ENCODE assay signal across 26 mouse cellular contexts in the genomic region with DNA sequence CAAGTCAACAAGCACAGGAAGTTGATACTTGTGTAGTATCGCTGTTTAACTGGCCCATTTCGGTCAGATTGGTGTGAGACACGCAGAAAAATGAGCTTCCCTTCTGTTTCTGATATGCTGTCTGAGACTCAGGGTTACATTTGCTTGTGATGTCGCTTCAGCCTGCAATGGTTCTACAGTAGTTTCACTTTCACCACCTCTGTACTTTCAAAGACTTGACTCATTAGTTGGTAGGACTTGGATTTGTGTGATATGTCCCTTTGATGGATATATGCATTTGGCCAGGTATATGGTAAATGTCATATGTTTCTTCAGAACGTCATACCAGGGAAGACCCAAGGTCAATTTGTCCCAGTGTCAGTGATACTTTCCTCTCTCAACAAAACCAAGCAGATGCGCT. TPM values are rescaled to one million over a fixed set of nuclear protein-coding genes. Genes with fewer than 3 reads are reported as not detected.
DNase-seq lines count a peak whose midpoint lies in the region; ATAC-seq and TF ChIP-seq lines count a peak whose summit lies in the region.
"Had no signal": no experiment of that assay in that cellular context is flagged by ENCODE, and none has a peak within 500 bp of the region (broad histone marks: within the 10 kb centered on the region; RNA-seq: fewer than 3 reads in every experiment).

No protein-coding gene starts in this region.

- H3K9me3 ChIP-seq in liver, embryonic 12.5 days (replicated peaks), result no peaks in the 10 kb centered on the region
- H3K9me3 ChIP-seq in intestine, embryonic 16.5 days (ENCODE audit: control insufficient read depth, low read length), result no peaks in the 10 kb centered on the region
- H3K9me3 ChIP-seq: forebrain, embryonic 13.5 days; heart, embryonic 10.5 days; heart, embryonic 15.5 days; hindbrain, embryonic 12.5 days; limb, embryonic 12.5 days; lung, embryonic 15.5 days; megakaryocyte, embryonic 14.5 days; midbrain, embryonic 12.5 days; neural tube, embryonic 13.5 days had no signal

- no peak overlapping the region for H3K4me3 ChIP-seq in liver, adult 2 months (ENCODE audit: insufficient read depth, low read depth, low read length)
- no peak overlapping the region for H3K4me3 ChIP-seq in liver, embryonic 12.5 days
- H3K4me3 ChIP-seq in intestine, embryonic 16.5 days (ENCODE audit: low read length), result no peak overlapping the region
- H3K4me3 ChIP-seq: erythroblast, embryonic 14.5 days; forebrain, embryonic 13.5 days; heart, embryonic 10.5 days; heart, embryonic 15.5 days; hindbrain, embryonic 12.5 days; limb, embryonic 12.5 days; lung, embryonic 15.5 days; megakaryocyte, embryonic 14.5 days; midbrain, embryonic 12.5 days; myocyte; neural tube, embryonic 13.5 days had no signal

- no peaks in the 10 kb centered on the region for H3K27me3 ChIP-seq in liver, adult 2 months (ENCODE audit: control insufficient read depth, insufficient read depth, low read length)
- no peaks in the 10 kb centered on the region for H3K27me3 ChIP-seq in liver, embryonic 12.5 days (replicated peaks)
- no peaks in the 10 kb centered on the region for H3K27me3 ChIP-seq in intestine, embryonic 16.5 days (replicated peaks; ENCODE audit: control insufficient read depth, insufficient read depth, low read length)
- H3K27me3 ChIP-seq: forebrain, embryonic 13.5 days; heart, embryonic 15.5 days; hindbrain, embryonic 12.5 days; limb, embryonic 12.5 days; lung, embryonic 15.5 days; midbrain, embryonic 12.5 days; neural tube, embryonic 13.5 days had no signal

- TF ChIP-seq CTCF in liver, adult 2 months (IDR thresholded peaks at IDR 0.05; ENCODE audit: low read depth, low read length), result no peak

- ATAC-seq in liver, embryonic 12.5 days, result no peak
- peak; percentile 81 for ATAC-seq in activated CD4-positive, CD25-positive, alpha-beta regulatory T cell, adult 4 months
- ATAC-seq in intestine, embryonic 16.5 days, result 0 out of 2 replicates have a peak, but pooled peaks have one; percentile 22
- ATAC-seq: forebrain, embryonic 13.5 days had no signal

- H3K27ac ChIP-seq in liver, adult 2 months (replicated peaks; ENCODE audit: insufficient read depth, low read depth, low read length), result peak overlapping the region; percentile 61
- no peak overlapping the region for H3K27ac ChIP-seq in liver, embryonic 12.5 days
- H3K27ac ChIP-seq in intestine, embryonic 16.5 days (ENCODE audit: low read length), result no peak overlapping the region
- H3K27ac ChIP-seq: forebrain, embryonic 13.5 days; heart, embryonic 10.5 days; heart, embryonic 15.5 days; hindbrain, embryonic 12.5 days; limb, embryonic 12.5 days; liver, embryonic 14.5 days; lung, embryonic 15.5 days; midbrain, embryonic 12.5 days; neural tube, embryonic 13.5 days had no signal

- H3K79me2 ChIP-seq in liver, adult 2 months (ENCODE audit: control insufficient read depth, insufficient read depth, low read length), result no peaks in the 10 kb centered on the region

- DNase-seq in liver, adult 2 months (ENCODE audit: extremely low read depth, low read depth, low spot score), result peak; percentile 50
- no peak for DNase-seq in lung, postnatal 36 days
- no peak for DNase-seq in kidney, adult 9 months
- DNase-seq in heart, postnatal 10 days, result no peak
- DNase-seq: adrenal gland, postnatal 36 days; cerebellum, adult 18-20 months; cerebellum, postnatal 14 days; gastrocnemius, postnatal 14 days; heart, postnatal 36 days; kidney, postnatal 14 days; thymus, postnatal 14 days had no signal

- 63% methylated on average over 6 of the region's 6 CpGs for WGBS in liver, adult 2 months
- WGBS in liver, embryonic 12.5 days (ENCODE audit: insufficient replicate concordance), result 75% methylated on average over 6 of the region's 6 CpGs
- WGBS in intestine, embryonic 16.5 days, result 87% methylated on average over 6 of the region's 6 CpGs

- no peak overlapping the region for H3K4me2 ChIP-seq in liver, embryonic 12.5 days
- no peak overlapping the region for H3K4me2 ChIP-seq in intestine, embryonic 16.5 days (ENCODE audit: low read depth, low read length)
- H3K4me2 ChIP-seq: forebrain, embryonic 13.5 days; heart, embryonic 15.5 days; hindbrain, embryonic 12.5 days; limb, embryonic 12.5 days; lung, embryonic 15.5 days; midbrain, embryonic 12.5 days; neural tube, embryonic 13.5 days had no signal

- no peak overlapping the region for H3K9ac ChIP-seq in liver, adult 2 months (ENCODE audit: low read depth, low read length)
- no peak overlapping the region for H3K9ac ChIP-seq in liver, embryonic 12.5 days
- no peak overlapping the region for H3K9ac ChIP-seq in intestine, embryonic 16.5 days (ENCODE audit: low read depth, low read length)
- H3K9ac ChIP-seq: forebrain, embryonic 13.5 days; heart, embryonic 15.5 days; hindbrain, embryonic 12.5 days; limb, embryonic 12.5 days; liver, embryonic 14.5 days; lung, embryonic 15.5 days; midbrain, embryonic 12.5 days; neural tube, embryonic 13.5 days had no signal

- TF ChIP-seq POLR2A in liver, adult 2 months (IDR thresholded peaks at IDR 0.05; ENCODE audit: extremely low read depth, insufficient read depth, low read length), result no peak

- intact Hi-C loops in heart, postnatal 10 days (cut with DNase I), result no loop called here

- peaks cover 33% of the 10 kb centered on the region for H3K4me1 ChIP-seq in liver, adult 2 months (ENCODE audit: control insufficient read depth, insufficient read depth, low read length)
- H3K4me1 ChIP-seq in liver, embryonic 12.5 days, result no peaks in the 10 kb centered on the region
- peaks cover 6% of the 10 kb centered on the region; the same call in 1 of the 2 replicates for H3K4me1 ChIP-seq in intestine, embryonic 16.5 days (ENCODE audit: control insufficient read depth, insufficient read depth, low read length)
- H3K4me1 ChIP-seq: forebrain, embryonic 13.5 days; heart, embryonic 15.5 days; hindbrain, embryonic 12.5 days; midbrain, embryonic 12.5 days; neural tube, embryonic 13.5 days had no signal

- H3K36me3 ChIP-seq in liver, adult 2 months (ENCODE audit: control insufficient read depth, insufficient read depth, low read length), result no peaks in the 10 kb centered on the region
- no peaks in the 10 kb centered on the region for H3K36me3 ChIP-seq in liver, embryonic 12.5 days
- H3K36me3 ChIP-seq in intestine, embryonic 16.5 days (ENCODE audit: control insufficient read depth, insufficient read depth, low read length), result no peaks in the 10 kb centered on the region
- H3K36me3 ChIP-seq: heart, embryonic 10.5 days; heart, embryonic 15.5 days; hindbrain, embryonic 12.5 days; limb, embryonic 12.5 days; lung, embryonic 15.5 days; midbrain, embryonic 12.5 days; neural tube, embryonic 13.5 days had no signal

RNA-seq across cellular contexts. Expression of a gene that starts 52.0 kb away (rescaled TPM):
- total RNA-seq in liver, adult 2 months (2014; rRNA removed), result 29.3 and 29.9 TPM in 2 replicates
- polyA plus RNA-seq in liver, adult 2 months (2012; rRNA removed), result 45.5 and 48.4 TPM in 2 replicates
- polyA plus RNA-seq in liver, embryonic 12.5 days (2016; fragmentation: Nextera tagmentation; extraction: Ambion mirVana), result 17.9 and 18.7 TPM in 2 replicates
- 10 to 100 TPM; 26.0 to 35.2 TPM for polyA plus RNA-seq in activated CD4-positive, CD25-positive, alpha-beta regulatory T cell, adult 4 months (2017; shearing (Covaris generic))
- polyA plus RNA-seq in intestine, embryonic 16.5 days (2015; fragmentation: Nextera tagmentation; extraction: Ambion mirVana), result 37.2 and 37.5 TPM in 2 replicates
- 10 to 100 TPM; 29.2 to 38.3 TPM for total RNA-seq in heart, postnatal 10 days (2021)
